Mouse (Mus musculus) E14TG2a.4 (cell line): Measurements from ENCODE around the gene Shisa3.

Experiments used
- CTCF ChIP-seq: conservative IDR thresholded peaks from 2 replicates; pipeline ENCODE4 v1.5.1; 2014; ENCODE audit warnings: low read length
- NANOG ChIP-seq: IDR thresholded peaks from 2 replicates; pipeline ENCODE4 v1.6.1; 2014; ENCODE audit warnings: borderline replicate concordance, low read length, mixed read lengths

GRCm38 (mm10) chr5:67559063-67559462 lies 48.6 kb upstream of the Shisa3 start:
- TF ChIP-seq CTCF (no peak), NANOG (no peak)
